Mouse (Mus musculus) fat pad, adult 2 months (tissue): ENCODE measurements around the gene Ckap2.
A peak's percentile ranks its signal among the peaks of the same experiment; 100 is the strongest.

Experiments
- DNase-seq: peaks from one replicate; pipeline ENCODE4 v3.0.0-alpha.2; 2011; ENCODE audit warnings: low read depth, low spot score; ENCODE audit errors: extremely low read depth

Gene Ckap2

DNA sequence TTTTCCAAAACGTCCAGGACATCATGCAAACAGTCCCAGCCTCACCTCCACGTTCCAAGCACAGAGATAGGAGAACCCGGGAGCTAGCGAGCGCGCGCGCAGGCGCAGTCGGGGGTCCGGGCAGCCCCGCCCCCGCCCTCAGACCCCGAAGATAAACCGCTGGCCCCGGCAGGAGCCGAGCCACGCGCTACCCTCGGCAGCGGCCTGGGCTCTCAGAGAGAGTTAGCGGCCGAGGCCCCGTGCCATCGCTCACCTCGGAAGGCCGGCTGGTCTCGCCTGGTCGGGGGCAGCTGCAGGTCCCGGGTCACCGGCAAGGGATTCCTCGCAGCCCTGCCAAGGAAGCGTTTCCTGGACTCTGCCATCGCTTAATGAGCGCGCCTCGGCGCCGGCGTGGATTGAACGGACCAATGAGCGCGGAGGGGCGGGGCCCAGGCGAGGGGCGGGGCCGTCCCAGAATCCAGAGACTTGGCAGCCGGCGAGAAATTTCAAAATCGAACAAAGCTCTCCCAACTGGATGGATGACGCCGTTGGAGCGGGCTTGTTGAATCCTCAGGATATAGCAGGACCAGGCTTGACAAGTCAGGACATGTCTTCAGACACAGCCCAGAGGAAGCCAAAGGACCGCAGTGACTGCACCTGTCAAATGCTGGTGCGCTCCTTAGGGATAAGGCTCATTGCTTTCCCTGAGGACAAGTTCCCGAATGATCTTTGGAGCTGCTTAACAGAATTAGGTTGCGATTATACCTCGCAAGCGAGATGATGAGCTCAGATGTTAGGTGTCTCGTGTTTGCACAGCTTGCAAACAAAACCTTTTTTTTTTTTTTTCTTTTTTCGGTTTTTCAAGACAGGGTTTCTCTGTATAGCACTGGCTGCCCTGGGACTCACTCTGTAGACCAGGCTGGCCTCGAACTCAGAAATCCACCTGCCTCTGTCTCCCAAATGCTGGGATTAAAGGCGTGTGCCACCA, at the start of gene Ckap2:
TSS of gene Ckap2 (minus strand) at position 389 of the 967 bp plus-strand sequence.
- DNase-seq: peak; percentile 94

DNA sequence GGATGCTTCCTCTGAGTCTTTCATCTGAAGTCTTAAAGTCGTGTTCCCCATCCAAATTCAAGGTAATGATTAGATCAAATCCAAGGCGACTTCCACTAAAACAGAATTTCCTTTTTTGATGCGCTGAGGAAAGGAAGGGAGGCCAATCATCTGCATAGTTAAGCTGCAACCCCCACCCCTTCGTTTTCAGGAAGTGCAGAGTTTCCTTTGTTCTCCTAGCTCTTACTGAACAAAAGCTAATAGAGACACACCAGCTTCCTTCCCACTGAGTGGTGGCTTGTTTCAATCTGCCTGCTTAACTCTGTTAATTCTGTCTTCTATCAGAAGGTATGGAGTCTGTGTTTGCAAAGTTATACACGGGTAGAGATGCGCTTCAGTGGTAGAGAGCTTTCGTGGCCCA, 43.0 kb upstream of the Ckap2 start:
- DNase-seq: no peak

GRCm38 (mm10) chr8:22227061-22227877, 41.6 kb upstream of the Ckap2 start, which contains the start of gene Thsd1:
Gene Thsd1, plus strand, starts transcription at chr8:22227313.
- no peak for DNase-seq

GRCm38 (mm10) chr8:22226361-22226760, 40.7 kb upstream of the Ckap2 start:
- peak; percentile 55 for DNase-seq

DNA sequence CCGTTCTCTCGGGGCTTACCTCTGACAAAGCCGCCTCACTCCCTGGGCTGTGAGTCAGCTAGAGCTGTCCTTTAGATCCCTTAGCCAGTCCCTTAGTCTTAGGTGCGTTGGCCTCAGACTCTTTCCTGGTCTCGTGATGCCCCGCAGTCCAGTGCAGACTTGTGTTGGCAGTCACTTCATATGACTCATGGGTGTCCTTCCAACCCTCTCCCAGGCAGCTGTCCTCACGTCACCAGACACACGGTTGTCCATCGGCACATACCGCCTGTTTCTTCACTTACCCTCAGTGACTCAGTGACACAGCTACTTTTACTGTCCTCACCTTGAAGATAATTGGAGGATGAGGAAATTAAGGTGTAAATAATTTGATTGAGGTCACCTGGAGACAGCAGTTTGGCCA, 29.2 kb upstream of the Ckap2 start:
- DNase-seq: peak; percentile 83

GRCm38 (mm10) chr8:22209012-22209411, 23.4 kb upstream of the Ckap2 start:
- no peak for DNase-seq

- DNase-seq: no peak
Observed at GRCm38 (mm10) chr8:22207535-22207934, 21.9 kb upstream of the Ckap2 start.

DNA sequence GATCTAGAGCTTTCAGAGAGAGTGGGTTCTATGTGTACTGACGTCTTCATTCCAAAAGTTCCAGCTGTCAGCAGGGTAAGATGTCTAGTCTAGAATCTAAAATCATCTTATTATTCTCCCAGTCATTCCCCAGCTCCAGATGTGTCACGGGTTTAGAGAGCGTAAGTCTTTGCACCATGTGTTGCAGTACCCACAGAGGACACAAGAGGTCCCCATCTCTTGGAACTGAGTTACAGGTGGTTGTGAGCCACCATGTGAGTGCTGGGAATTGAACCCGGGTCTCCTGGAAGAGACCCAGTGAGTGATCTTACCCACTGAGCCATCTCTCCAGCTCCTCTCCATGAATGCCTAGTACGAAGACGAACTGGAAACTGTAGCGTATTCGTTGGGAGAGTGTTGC, 13.9 kb upstream of the Ckap2 start:
- DNase-seq: no peak

- DNase-seq: no peak
Observed at GRCm38 (mm10) chr8:22197914-22198313, 12.3 kb upstream of the Ckap2 start.

DNA sequence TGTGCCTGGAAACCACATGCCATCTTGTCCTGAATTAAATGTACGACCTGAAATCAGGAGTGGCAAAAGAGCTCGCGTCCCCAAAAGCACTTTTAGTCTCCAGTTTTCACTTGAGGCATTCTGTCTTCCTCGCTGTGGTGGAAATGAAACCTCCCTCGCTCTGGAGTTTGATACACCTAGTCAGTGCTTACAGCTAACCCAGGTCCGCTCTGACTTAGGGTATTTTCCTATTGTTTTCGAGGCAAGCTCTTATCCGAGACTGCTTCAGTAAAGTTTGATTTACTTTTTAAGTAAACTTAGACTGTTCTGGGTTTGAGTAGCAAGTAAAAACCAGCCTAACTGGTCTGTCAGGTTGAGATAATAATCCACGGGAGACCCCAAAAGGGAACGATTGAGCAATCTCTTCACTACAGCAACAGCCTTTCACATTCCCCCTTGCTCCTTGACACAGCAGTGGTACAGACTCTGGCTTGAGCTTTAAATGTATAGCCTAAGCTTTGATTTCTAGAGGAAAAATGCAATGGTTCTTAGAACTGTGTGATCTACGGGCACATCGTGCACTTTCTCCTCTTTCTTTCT, 7.9 kb upstream of the Ckap2 start:
- DNase-seq: no peak

- DNase-seq: no peak
Observed at GRCm38 (mm10) chr8:22192660-22193431, 7.2 kb upstream of the Ckap2 start, which contains the start of gene Vps36. Gene Vps36, plus strand, starts transcription at chr8:22192809.

DNA sequence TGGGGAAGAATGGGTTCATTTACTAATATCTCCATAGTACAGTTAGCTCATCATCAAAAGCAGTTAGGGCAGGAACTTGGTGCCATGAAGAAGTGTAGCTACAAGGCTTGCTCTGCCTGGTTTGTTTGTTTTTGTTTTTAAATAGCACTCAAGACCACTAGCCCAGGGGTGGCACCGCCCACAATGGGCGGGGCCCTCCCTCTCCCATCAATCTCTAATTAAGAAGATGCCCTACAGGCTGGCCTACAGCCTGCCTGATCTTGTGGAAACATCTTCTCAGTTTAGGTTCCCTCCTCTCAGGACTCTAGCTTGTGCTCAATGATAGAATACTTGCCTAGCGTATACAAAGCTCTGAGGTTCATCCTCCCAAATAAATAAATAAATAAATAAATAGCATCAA, 735 bp downstream of the Ckap2 start:
- DNase-seq: no peak

DNA sequence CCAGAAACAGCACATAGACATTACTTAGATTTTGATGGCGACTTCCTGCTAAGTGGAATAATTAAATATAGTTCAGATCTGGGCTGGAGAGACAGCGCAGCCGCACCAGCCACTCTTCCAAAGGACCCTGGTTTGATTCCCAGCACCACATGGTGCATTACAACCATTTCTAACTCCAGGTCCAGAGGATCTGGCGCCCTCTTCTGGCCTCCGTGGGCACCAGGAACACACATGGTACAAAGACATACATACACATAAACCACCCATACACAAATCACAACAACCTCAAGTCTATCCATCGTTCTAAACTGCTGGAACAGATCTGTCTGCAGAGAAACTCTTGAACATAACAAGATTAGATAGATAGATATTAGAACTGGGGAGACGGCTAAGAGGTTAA, 9.7 kb downstream of the Ckap2 start:
- no peak for DNase-seq

- no peak for DNase-seq
Observed at GRCm38 (mm10) chr8:22169167-22169566, 16.5 kb downstream of the Ckap2 start.

DNA sequence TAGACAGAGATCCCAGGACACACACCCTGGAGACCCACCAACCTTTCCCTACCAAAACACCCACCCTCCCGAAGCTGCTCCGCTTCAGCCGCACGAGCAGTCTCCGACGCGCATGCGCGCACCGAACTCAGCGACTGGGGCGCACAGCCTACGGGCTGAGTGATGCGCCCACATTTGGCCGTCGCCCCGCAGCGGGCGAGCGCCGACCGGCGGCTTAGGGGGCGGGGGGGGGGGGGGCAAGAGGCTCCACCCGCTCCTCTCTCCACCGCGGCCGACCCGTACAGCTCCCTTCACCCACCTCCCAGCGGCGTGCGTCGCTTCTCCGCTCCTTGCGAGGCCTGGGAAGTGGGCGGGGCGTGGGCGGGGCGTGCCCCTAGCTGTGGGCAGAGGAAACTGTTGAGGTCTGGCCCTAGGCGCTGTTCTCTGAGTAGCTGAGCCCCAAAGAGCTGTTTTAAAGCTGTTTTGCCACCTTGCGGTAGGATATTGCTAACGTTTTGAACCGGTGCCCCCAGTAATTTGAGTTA, 19.5 kb downstream of the Ckap2 start, which contains the start of gene Nek3:
TSS of gene Nek3 (minus strand) at position 356 of the 524 bp plus-strand sequence.
- no peak for DNase-seq

- no peak for DNase-seq
Observed at GRCm38 (mm10) chr8:22165251-22166079, 20.2 kb downstream of the Ckap2 start.

DNA sequence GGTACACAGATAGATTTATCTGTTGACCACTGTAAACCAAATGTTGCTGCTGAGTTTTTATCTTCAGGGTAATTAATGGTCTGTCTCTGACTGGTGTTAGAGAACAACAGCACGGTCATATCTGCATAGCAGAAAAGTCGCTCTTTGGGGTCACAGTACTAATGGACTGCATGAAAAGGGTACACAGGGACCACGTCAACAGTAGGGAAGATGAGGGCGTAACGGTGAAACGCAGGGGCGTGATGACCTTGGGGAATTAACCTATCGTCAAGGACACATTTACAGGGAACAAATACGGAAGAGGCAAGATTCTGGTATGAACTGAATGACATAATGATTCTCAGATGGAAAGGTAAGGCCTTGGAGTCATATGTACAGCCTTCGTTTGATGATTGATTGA, 21.2 kb downstream of the Ckap2 start:
- DNase-seq: no peak

- no peak for DNase-seq
Observed at GRCm38 (mm10) chr8:22162206-22162605, 23.4 kb downstream of the Ckap2 start.

GRCm38 (mm10) chr8:22150345-22150663, 35.3 kb downstream of the Ckap2 start:
- no peak for DNase-seq
